Mouse (Mus musculus) stomach, embryonic 15.5 days (tissue): ENCODE measurements at regions not wholly inside any gene's neighbourhood (a gene's known extent, or its start where the extent isn't known, plus 50 kb on each side); places are given as distances from the start of the nearest gene placed in this dataset.

Source experiments
- ATAC-seq: fragments of 200-750 bp; cut with Nextera tagmentation; 2 replicates; pipeline ENCODE4 v1.8.0; 2017; ENCODE audit warnings: low read depth, moderate number of reproducible peaks, moderate TSS enrichment; ENCODE audit not compliant: insufficient read depth, low FRiP score
- H3K27ac ChIP-seq: fragments of 300-500 bp; sonication (generic); 2 replicates; pipeline ENCODE4 v1.5.1; 2015; ENCODE audit warnings: mild to moderate bottlenecking, inconsistent platforms
- H3K27me3 ChIP-seq: fragments of 300-500 bp; sonication (generic); replicated peaks from 2 replicates; pipeline ENCODE4 v1.6.1; 2015; ENCODE audit warnings: inconsistent platforms
- H3K36me3 ChIP-seq: fragments of 300-500 bp; sonication (generic); 2 replicates; pipeline ENCODE4 v1.6.1; 2015; ENCODE audit warnings: inconsistent platforms
- H3K4me1 ChIP-seq: fragments of 300-500 bp; sonication (generic); 2 replicates; pipeline ENCODE4 v1.6.1; 2015; ENCODE audit warnings: inconsistent platforms
- H3K4me2 ChIP-seq: fragments of 300-500 bp; sonication (generic); 2 replicates; pipeline ENCODE4 v1.6.1; 2015; ENCODE audit warnings: mild to moderate bottlenecking, inconsistent platforms
- H3K4me3 ChIP-seq: fragments of 300-500 bp; sonication (generic); replicated peaks from 2 replicates; pipeline ENCODE4 v1.5.1; 2015; ENCODE audit warnings: inconsistent platforms
- H3K9ac ChIP-seq: fragments of 300-500 bp; sonication (generic); 2 replicates; pipeline ENCODE4 v1.6.1; 2015; ENCODE audit warnings: inconsistent platforms
- H3K9me3 ChIP-seq: fragments of 300-500 bp; sonication (generic); 2 replicates; pipeline ENCODE4 v1.6.1; 2016; ENCODE audit warnings: inconsistent platforms
- WGBS: fragments of 180-500 bp; shearing (Covaris S2); methylation state at CpG from one replicate; pipeline ENCODE4 v1.1.7; 2015; 5-methylcytosine and 5-hydroxymethylcytosine counted together

GRCm38 (mm10) chr14:58714856-58715255, 427.8 kb downstream of the 1700129C05Rik start:
- no peak for ATAC-seq
- no peak overlapping the region for H3K9ac ChIP-seq
- no peaks in the 10 kb centered on the region for H3K9me3 ChIP-seq
- no peak overlapping the region for H3K4me3 ChIP-seq
- no peaks in the 10 kb centered on the region for H3K4me1 ChIP-seq
- no peaks in the 10 kb centered on the region for H3K36me3 ChIP-seq
- H3K27me3 ChIP-seq, result no peaks in the 10 kb centered on the region
- no peak overlapping the region for H3K4me2 ChIP-seq
- no peak overlapping the region for H3K27ac ChIP-seq

- Histone ChIP-seq H3K9me3 (no peaks in the 10 kb centered on the region), H3K27me3 (no peaks in the 10 kb centered on the region), H3K4me2 (no peak overlapping the region), H3K27ac (no peak overlapping the region), H3K4me3 (no peak overlapping the region), H3K4me1 (no peaks in the 10 kb centered on the region), H3K9ac (no peak overlapping the region), H3K36me3 (no peaks in the 10 kb centered on the region)
- no peak for ATAC-seq
- WGBS, result 62% methylated on average over 7 of the region's 7 CpGs
Observed at GRCm38 (mm10) chr14:58709861-58710260, 432.8 kb downstream of the 1700129C05Rik start.

GRCm38 (mm10) chr14:58709281-58709680, 433.4 kb downstream of the 1700129C05Rik start:
- Histone ChIP-seq H3K4me1 (no peaks in the 10 kb centered on the region), H3K27ac (no peak overlapping the region), H3K4me2 (no peak overlapping the region), H3K9me3 (no peaks in the 10 kb centered on the region), H3K36me3 (no peaks in the 10 kb centered on the region), H3K4me3 (no peak overlapping the region), H3K9ac (no peak overlapping the region), H3K27me3 (no peaks in the 10 kb centered on the region)
- WGBS, result 91% methylated on average over 2 of the region's 2 CpGs
- ATAC-seq, result no peak

- H3K4me1 ChIP-seq, result no peaks in the 10 kb centered on the region
- H3K27ac ChIP-seq, result no peak overlapping the region
- no peak overlapping the region for H3K4me3 ChIP-seq
- H3K4me2 ChIP-seq, result no peak overlapping the region
- H3K9ac ChIP-seq, result no peak overlapping the region
- 39% methylated on average over 1 of the region's 1 CpGs for WGBS
- H3K27me3 ChIP-seq, result no peaks in the 10 kb centered on the region
- H3K36me3 ChIP-seq, result no peaks in the 10 kb centered on the region
- no peaks in the 10 kb centered on the region for H3K9me3 ChIP-seq
- no peak for ATAC-seq
Observed at GRCm38 (mm10) chr14:58701765-58702164, 440.9 kb downstream of the 1700129C05Rik start.

GRCm38 (mm10) chr14:58691129-58691828, 451.4 kb downstream of the 1700129C05Rik start:
- no peaks in the 10 kb centered on the region for H3K36me3 ChIP-seq
- no peak overlapping the region for H3K9ac ChIP-seq
- no peak for ATAC-seq
- H3K9me3 ChIP-seq, result no peaks in the 10 kb centered on the region
- 84% methylated on average over 9 of the region's 9 CpGs for WGBS
- H3K4me1 ChIP-seq, result no peaks in the 10 kb centered on the region
- H3K4me2 ChIP-seq, result no peak overlapping the region
- H3K27ac ChIP-seq, result no peak overlapping the region
- no peak overlapping the region for H3K4me3 ChIP-seq
- no peaks in the 10 kb centered on the region for H3K27me3 ChIP-seq

- 80% methylated on average over 4 of the region's 4 CpGs for WGBS
Observed at GRCm38 (mm10) chr14:58687814-58688213, 454.9 kb downstream of the 1700129C05Rik start.

GRCm38 (mm10) chr14:58678781-58679180, 463.9 kb downstream of the 1700129C05Rik start:
- Histone ChIP-seq H3K4me1 (no peaks in the 10 kb centered on the region), H3K27me3 (no peaks in the 10 kb centered on the region), H3K9ac (no peak overlapping the region), H3K9me3 (no peaks in the 10 kb centered on the region), H3K4me2 (no peak overlapping the region), H3K4me3 (no peak overlapping the region), H3K36me3 (no peaks in the 10 kb centered on the region), H3K27ac (no peak overlapping the region)
- 47% methylated on average over 6 of the region's 6 CpGs for WGBS
- ATAC-seq, result no peak

More at GRCm38 (mm10) chr14:58687814-58688213, 454.9 kb downstream of the 1700129C05Rik start:
- Histone ChIP-seq H3K9ac (no peak overlapping the region), H3K4me1 (no peaks in the 10 kb centered on the region), H3K4me2 (no peak overlapping the region), H3K27ac (no peak overlapping the region), H3K27me3 (no peaks in the 10 kb centered on the region), H3K4me3 (no peak overlapping the region), H3K36me3 (no peaks in the 10 kb centered on the region), H3K9me3 (no peaks in the 10 kb centered on the region)
- no peak for ATAC-seq

GRCm38 (mm10) chr14:58678126-58678656, 464.5 kb downstream of the 1700129C05Rik start:
- Histone ChIP-seq H3K4me1 (no peaks in the 10 kb centered on the region), H3K9me3 (no peaks in the 10 kb centered on the region), H3K9ac (no peak overlapping the region), H3K27me3 (no peaks in the 10 kb centered on the region), H3K4me3 (no peak overlapping the region), H3K27ac (no peak overlapping the region), H3K36me3 (no peaks in the 10 kb centered on the region), H3K4me2 (no peak overlapping the region)
- 22% methylated on average over 11 of the region's 11 CpGs for WGBS
- ATAC-seq, result no peak

GRCm38 (mm10) chr14:58675146-58675545, 467.5 kb downstream of the 1700129C05Rik start:
- no peaks in the 10 kb centered on the region for H3K4me1 ChIP-seq
- H3K27ac ChIP-seq, result no peak overlapping the region
- no peak overlapping the region for H3K9ac ChIP-seq
- H3K4me3 ChIP-seq, result no peak overlapping the region
- H3K36me3 ChIP-seq, result no peaks in the 10 kb centered on the region
- no peaks in the 10 kb centered on the region for H3K27me3 ChIP-seq
- ATAC-seq, result no peak
- WGBS, result 90% methylated on average over 3 of the region's 3 CpGs
- H3K9me3 ChIP-seq, result no peaks in the 10 kb centered on the region
- H3K4me2 ChIP-seq, result no peak overlapping the region

GRCm38 (mm10) chr14:58663946-58664345, 478.7 kb downstream of the 1700129C05Rik start:
- no peaks in the 10 kb centered on the region for H3K36me3 ChIP-seq
- no peak overlapping the region for H3K4me3 ChIP-seq
- no peak for ATAC-seq
- no peak overlapping the region for H3K27ac ChIP-seq
- no peaks in the 10 kb centered on the region for H3K27me3 ChIP-seq
- no peak overlapping the region for H3K9ac ChIP-seq
- H3K9me3 ChIP-seq, result no peaks in the 10 kb centered on the region
- H3K4me1 ChIP-seq, result no peaks in the 10 kb centered on the region
- no peak overlapping the region for H3K4me2 ChIP-seq
- WGBS, result 5% methylated on average over 1 of the region's 1 CpGs

- Histone ChIP-seq H3K4me2 (no peak overlapping the region), H3K27me3 (no peaks in the 10 kb centered on the region), H3K9ac (no peak overlapping the region), H3K27ac (no peak overlapping the region), H3K36me3 (no peaks in the 10 kb centered on the region), H3K4me3 (no peak overlapping the region), H3K4me1 (no peaks in the 10 kb centered on the region), H3K9me3 (no peaks in the 10 kb centered on the region)
- ATAC-seq, result no peak
- 57% methylated on average over 5 of the region's 5 CpGs for WGBS
Observed at GRCm38 (mm10) chr14:58662601-58663000, 480.1 kb downstream of the 1700129C05Rik start.

GRCm38 (mm10) chr14:58661416-58661815, 481.3 kb downstream of the 1700129C05Rik start:
- no peaks in the 10 kb centered on the region for H3K27me3 ChIP-seq
- 39% methylated on average over 3 of the region's 3 CpGs for WGBS
- ATAC-seq, result no peak
- H3K4me3 ChIP-seq, result no peak overlapping the region
- no peak overlapping the region for H3K9ac ChIP-seq
- H3K36me3 ChIP-seq, result no peaks in the 10 kb centered on the region
- H3K9me3 ChIP-seq, result no peaks in the 10 kb centered on the region
- H3K4me2 ChIP-seq, result no peak overlapping the region
- H3K4me1 ChIP-seq, result no peaks in the 10 kb centered on the region
- no peak overlapping the region for H3K27ac ChIP-seq

GRCm38 (mm10) chr14:58657263-58657662, 485.4 kb downstream of the 1700129C05Rik start:
- H3K4me2 ChIP-seq, result no peak overlapping the region
- H3K4me3 ChIP-seq, result no peak overlapping the region
- no peaks in the 10 kb centered on the region for H3K9me3 ChIP-seq
- H3K36me3 ChIP-seq, result no peaks in the 10 kb centered on the region
- 37% methylated on average over 2 of the region's 2 CpGs for WGBS
- H3K4me1 ChIP-seq, result no peaks in the 10 kb centered on the region
- H3K27me3 ChIP-seq, result no peaks in the 10 kb centered on the region
- H3K9ac ChIP-seq, result no peak overlapping the region
- H3K27ac ChIP-seq, result no peak overlapping the region
- ATAC-seq, result no peak
